Mouse (Mus musculus): ENCODE results near the gene Olfr937. TPM values are rescaled to one million over a fixed set of nuclear protein-coding genes. Genes with fewer than 3 reads are reported as not detected.

The Olfr937 gene
- total and polyA plus RNA-seq, 3 experiments, result not detected

DNA sequence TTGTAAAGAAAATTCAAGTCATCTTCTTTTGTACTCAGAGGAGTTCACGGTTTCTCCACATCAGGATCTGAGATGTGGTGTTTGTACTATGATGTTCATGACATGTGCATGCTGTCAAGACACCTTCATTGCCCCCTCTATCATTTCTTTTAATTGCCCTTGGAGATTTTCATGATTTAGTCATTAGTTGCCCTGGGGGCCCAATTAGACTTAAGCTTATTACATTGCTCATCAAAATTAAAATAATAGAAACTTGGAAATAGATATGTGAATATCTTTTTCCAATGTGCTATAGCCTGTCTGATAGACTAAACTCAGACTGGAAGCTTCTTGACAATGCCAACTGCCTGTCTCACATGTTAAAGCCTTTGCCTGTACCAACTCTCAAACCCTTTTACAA is 41.5 kb downstream of the Olfr937 start, which contains the start of gene Olfr146:
TSS of gene Olfr146 (minus strand) at position 101 of the 400 bp plus-strand sequence.
- no peaks in the 10 kb centered on the region for H3K4me1 ChIP-seq (ENCODE audit: control insufficient read depth in 1 of 2, insufficient read depth in 2 of 2)
- no peak within 1 kb of the TSS for H3K9ac ChIP-seq (ENCODE audit: insufficient read depth, low read depth)
- H3K4me3 ChIP-seq (replicated peaks in 1 of 3; ENCODE audit: low read depth in 2 of 3, low read length in 2 of 3, poor library complexity in 1 of 3), result no peak within 1 kb of the TSS
- H3K27me3 ChIP-seq (replicated peaks), result no peaks in the 10 kb centered on the region
- no peak within 1 kb of the TSS for H3K4me2 ChIP-seq (ENCODE audit: insufficient read depth, low read depth, poor library complexity, severe bottlenecking)
- in situ Hi-C loops (cut with MboI; ENCODE audit: low pct_ligation_motif_present, low pct_unique_long_range_greater_than_20kb, low sequenced_read_pairs), result no loop called here
- no peaks in the 10 kb centered on the region for H3K79me2 ChIP-seq (replicated peaks; ENCODE audit: control insufficient read depth, extremely low read depth, insufficient read depth, poor library complexity, severe bottlenecking)
- DNase-seq (ENCODE audit: extremely low read depth), result no peak
- no peaks in the 10 kb centered on the region for H3K9me3 ChIP-seq (replicated peaks; ENCODE audit: low read length)
- no peak for TF ChIP-seq UBTF (IDR thresholded peaks at IDR 0.05; ENCODE audit: low read depth, low read length)
- no peak for TF ChIP-seq NRF1 (IDR thresholded peaks at IDR 0.05; ENCODE audit: low read depth, low read length)
- no peak for TF ChIP-seq CHD2 (IDR thresholded peaks at IDR 0.05; ENCODE audit: low read length)
- TF ChIP-seq E2F4 (IDR thresholded peaks at IDR 0.05; ENCODE audit: insufficient replicate concordance, low read depth, low read length), result no peak
- TF ChIP-seq MAX (IDR thresholded peaks at IDR 0.05; ENCODE audit: low read length), result no peak
- TF ChIP-seq EP300 (IDR thresholded peaks at IDR 0.05; ENCODE audit: low read length), result no peak
- no peak for TF ChIP-seq RAD21 (IDR thresholded peaks at IDR 0.05; ENCODE audit: low read depth, low read length)
- no peak for TF ChIP-seq JUN (IDR thresholded peaks at IDR 0.05; ENCODE audit: insufficient read depth, low read depth, low read length)
- no peak for TF ChIP-seq SIN3A (IDR thresholded peaks at IDR 0.05; ENCODE audit: low read length)
- no peak for TF ChIP-seq KAT2A (IDR thresholded peaks at IDR 0.05; ENCODE audit: insufficient replicate concordance, low read length)
- TF ChIP-seq HCFC1 (IDR thresholded peaks at IDR 0.05; ENCODE audit: low read depth, low read length), result no peak
- no peak for TF ChIP-seq CTCF (conservative IDR thresholded peaks at IDR 0.05 in 1 of 2, IDR thresholded peaks at IDR 0.05 in 1 of 2; ENCODE audit: low read depth in 2 of 2, low read length in 2 of 2)
- no peak for TF ChIP-seq TCF12 (IDR thresholded peaks at IDR 0.05; ENCODE audit: low read depth, low read length)
- no peak for TF ChIP-seq MYC (IDR thresholded peaks at IDR 0.05; ENCODE audit: low read depth, low read length)
- no peak for TF ChIP-seq USF1 (IDR thresholded peaks at IDR 0.05; ENCODE audit: low read depth, low read length)
- no peak for TF ChIP-seq ZMIZ1 (IDR thresholded peaks at IDR 0.05; ENCODE audit: low read depth, low read length)
- no peak for TF ChIP-seq TBP (conservative IDR thresholded peaks at IDR 0.05; ENCODE audit: low read depth, low read length)
- no peak for TF ChIP-seq SMC3 (IDR thresholded peaks at IDR 0.05; ENCODE audit: low read depth, low read length)
- no peak for TF ChIP-seq POLR2A (IDR thresholded peaks at IDR 0.05; ENCODE audit: low read depth, low read length)
- no peaks in the 10 kb centered on the region for H3K36me3 ChIP-seq (replicated peaks in 1 of 2; ENCODE audit: control insufficient read depth in 1 of 2, insufficient read depth in 1 of 2, low read length in 1 of 2)
- no peak within 1 kb of the TSS for H3K27ac ChIP-seq (ENCODE audit: insufficient read depth, low read depth)
- dilution Hi-C loops (cut with MboI; ENCODE audit: extremely low pct_ligation_motif_present, extremely low pct_unique_long_range_greater_than_20kb, low sequenced_read_pairs), result no loop called here

Other genes with a start within 250 kb of the Olfr937 start
- not detected in 2 replicates for gene Olfr923, start 238.4 kb downstream of the Olfr937 start, total RNA-seq (2012; rRNA removed)
- gene Olfr923, start 238.4 kb downstream of the Olfr937 start, total RNA-seq (2014; rRNA removed), result not detected in 2 replicates
- not detected in 2 replicates for gene Olfr923, start 238.4 kb downstream of the Olfr937 start, polyA plus RNA-seq (2012; ENCODE audit: insufficient read length, low read depth)
- gene Olfr924, start 220.5 kb downstream of the Olfr937 start, total RNA-seq (2012; rRNA removed), result not detected in 2 replicates
- gene Olfr924, start 220.5 kb downstream of the Olfr937 start, total RNA-seq (2014; rRNA removed), result not detected in 2 replicates
- not detected in 2 replicates for gene Olfr924, start 220.5 kb downstream of the Olfr937 start, polyA plus RNA-seq (2012; ENCODE audit: insufficient read length, low read depth)
- not detected in 2 replicates for gene Olfr26, start 209.9 kb downstream of the Olfr937 start, total RNA-seq (2012; rRNA removed)
- gene Olfr26, start 209.9 kb downstream of the Olfr937 start, total RNA-seq (2014; rRNA removed), result not detected in 2 replicates
- not detected in 2 replicates for gene Olfr26, start 209.9 kb downstream of the Olfr937 start, polyA plus RNA-seq (2012; ENCODE audit: insufficient read length, low read depth)
- not detected in 2 replicates for gene Olfr926, start 187.8 kb downstream of the Olfr937 start, total RNA-seq (2012; rRNA removed)
- not detected in 2 replicates for gene Olfr926, start 187.8 kb downstream of the Olfr937 start, total RNA-seq (2014; rRNA removed)
- gene Olfr926, start 187.8 kb downstream of the Olfr937 start, polyA plus RNA-seq (2012; ENCODE audit: insufficient read length, low read depth), result not detected in 2 replicates
- gene Olfr930, start 135.1 kb downstream of the Olfr937 start, total RNA-seq (2012; rRNA removed), result not detected in 2 replicates
- gene Olfr930, start 135.1 kb downstream of the Olfr937 start, total RNA-seq (2014; rRNA removed), result not detected in 2 replicates
- not detected in 2 replicates for gene Olfr930, start 135.1 kb downstream of the Olfr937 start, polyA plus RNA-seq (2012; ENCODE audit: insufficient read length, low read depth)
- gene Olfr933, start 92.6 kb downstream of the Olfr937 start, total RNA-seq (2012; rRNA removed), result not detected in 2 replicates
- gene Olfr933, start 92.6 kb downstream of the Olfr937 start, total RNA-seq (2014; rRNA removed), result not detected in 2 replicates
- gene Olfr933, start 92.6 kb downstream of the Olfr937 start, polyA plus RNA-seq (2012; ENCODE audit: insufficient read length, low read depth), result not detected in 2 replicates
- not detected in 2 replicates for gene Olfr934, start 76.6 kb downstream of the Olfr937 start, total RNA-seq (2012; rRNA removed)
- gene Olfr934, start 76.6 kb downstream of the Olfr937 start, total RNA-seq (2014; rRNA removed), result not detected in 2 replicates
- not detected in 2 replicates for gene Olfr934, start 76.6 kb downstream of the Olfr937 start, polyA plus RNA-seq (2012; ENCODE audit: insufficient read length, low read depth)
- gene Olfr935, start 65.3 kb downstream of the Olfr937 start, total RNA-seq (2012; rRNA removed), result not detected in 2 replicates
- gene Olfr935, start 65.3 kb downstream of the Olfr937 start, total RNA-seq (2014; rRNA removed), result not detected in 2 replicates
- not detected in 2 replicates for gene Olfr935, start 65.3 kb downstream of the Olfr937 start, polyA plus RNA-seq (2012; ENCODE audit: insufficient read length, low read depth)
- not detected in 2 replicates for gene Olfr146, start 41.6 kb downstream of the Olfr937 start, total RNA-seq (2012; rRNA removed)
- not detected in 2 replicates for gene Olfr146, start 41.6 kb downstream of the Olfr937 start, total RNA-seq (2014; rRNA removed)
- not detected in 2 replicates for gene Olfr146, start 41.6 kb downstream of the Olfr937 start, polyA plus RNA-seq (2012; ENCODE audit: insufficient read length, low read depth)
- gene Olfr938, start 13.9 kb upstream of the Olfr937 start, total RNA-seq (2012; rRNA removed), result not detected in 2 replicates
- gene Olfr938, start 13.9 kb upstream of the Olfr937 start, total RNA-seq (2014; rRNA removed), result not detected in 2 replicates
- not detected in 2 replicates for gene Olfr938, start 13.9 kb upstream of the Olfr937 start, polyA plus RNA-seq (2012; ENCODE audit: insufficient read length, low read depth)
- gene Olfr27, start 63.2 kb upstream of the Olfr937 start, total RNA-seq (2012; rRNA removed), result not detected in 2 replicates
- not detected in 2 replicates for gene Olfr27, start 63.2 kb upstream of the Olfr937 start, total RNA-seq (2014; rRNA removed)
- gene Olfr27, start 63.2 kb upstream of the Olfr937 start, polyA plus RNA-seq (2012; ENCODE audit: insufficient read length, low read depth), result not detected in 2 replicates
- not detected in 2 replicates for gene Olfr943, start 101.4 kb upstream of the Olfr937 start, total RNA-seq (2012; rRNA removed)
- gene Olfr943, start 101.4 kb upstream of the Olfr937 start, total RNA-seq (2014; rRNA removed), result not detected in 2 replicates
- not detected in 2 replicates for gene Olfr943, start 101.4 kb upstream of the Olfr937 start, polyA plus RNA-seq (2012; ENCODE audit: insufficient read length, low read depth)
- gene Olfr944, start 137.0 kb upstream of the Olfr937 start, total RNA-seq (2012; rRNA removed), result not detected in 2 replicates
- gene Olfr944, start 137.0 kb upstream of the Olfr937 start, total RNA-seq (2014; rRNA removed), result not detected in 2 replicates
- not detected in 2 replicates for gene Olfr944, start 137.0 kb upstream of the Olfr937 start, polyA plus RNA-seq (2012; ENCODE audit: insufficient read length, low read depth)
- not detected in 2 replicates for gene Olfr1537, start 185.0 kb upstream of the Olfr937 start, total RNA-seq (2012; rRNA removed)
- not detected in 2 replicates for gene Olfr1537, start 185.0 kb upstream of the Olfr937 start, total RNA-seq (2014; rRNA removed)
- not detected in 2 replicates for gene Olfr1537, start 185.0 kb upstream of the Olfr937 start, polyA plus RNA-seq (2012; ENCODE audit: insufficient read length, low read depth)
- gene Olfr945, start 211.9 kb upstream of the Olfr937 start, total RNA-seq (2012; rRNA removed), result not detected in 2 replicates
- gene Olfr945, start 211.9 kb upstream of the Olfr937 start, total RNA-seq (2014; rRNA removed), result not detected in 2 replicates
- not detected in 2 replicates for gene Olfr945, start 211.9 kb upstream of the Olfr937 start, polyA plus RNA-seq (2012; ENCODE audit: insufficient read length, low read depth)